Mouse (Mus musculus): ENCODE measurements around the gene Supt20. TPM values are rescaled to one million over a fixed set of nuclear protein-coding genes. Genes with fewer than 3 reads are reported as not detected.
A peak's percentile ranks its signal among the peaks of the same experiment; 100 is the strongest.
"Not testable (repeated sequence)": the region's sequence is repeated elsewhere in the genome, so short reads cannot be mapped to it uniquely, and the experiment has no call there.

Gene Supt20
- total RNA-seq, 2 experiments from 2014 or later, result 43.1 to 44.7 TPM

DNA sequence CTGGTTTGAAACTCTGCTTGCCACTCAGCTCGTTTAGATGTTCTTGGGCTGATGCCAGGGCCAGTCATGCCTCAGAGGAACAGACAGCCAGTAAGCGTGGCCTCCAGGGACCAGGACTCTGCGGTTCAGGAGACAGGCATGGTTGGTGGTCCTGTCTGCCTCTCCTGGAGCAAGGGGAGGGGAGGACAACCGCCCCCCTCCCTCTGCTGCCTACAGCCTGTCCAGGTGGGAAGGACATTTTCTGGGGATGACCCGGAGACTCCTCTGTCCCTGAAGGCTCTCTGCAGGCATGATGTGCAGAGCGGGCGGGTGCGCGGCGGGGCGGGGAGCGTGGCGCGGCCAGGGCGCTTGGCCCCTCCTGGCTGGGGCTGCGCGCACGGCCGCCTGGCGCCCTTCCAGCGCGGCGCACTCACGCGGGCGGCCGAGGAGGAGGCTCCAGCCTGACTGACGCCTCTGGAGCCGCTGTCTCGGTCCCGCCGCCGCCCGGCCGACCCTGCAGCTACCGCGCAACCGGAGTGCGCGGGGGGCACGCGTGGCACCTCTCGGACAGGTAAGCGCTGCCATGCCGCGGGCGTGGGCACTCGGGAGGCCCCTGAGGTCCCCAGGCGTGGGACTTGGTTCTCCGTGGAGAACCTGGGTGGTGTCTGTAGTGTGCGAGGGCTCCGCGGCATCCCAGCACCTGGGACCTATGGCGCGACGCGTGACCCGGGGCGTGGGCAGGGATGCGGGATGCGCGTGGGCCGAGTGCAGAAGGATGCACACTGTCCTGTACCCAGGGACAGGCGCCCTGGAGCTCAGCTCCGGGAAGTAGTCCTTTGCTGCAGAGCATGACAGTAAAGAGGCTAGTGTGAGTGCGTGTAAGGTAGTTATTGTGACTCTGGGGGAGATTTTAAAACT lies 62.8 kb downstream of the Supt20 start, which contains the start of gene Smad9:
Smad9 (plus strand) TSS at position 438 of the 897 bp plus-strand sequence.
- DNase-seq (ENCODE audit: low spot score in 2 of 2), result peak; percentile 56 to 68

DNA sequence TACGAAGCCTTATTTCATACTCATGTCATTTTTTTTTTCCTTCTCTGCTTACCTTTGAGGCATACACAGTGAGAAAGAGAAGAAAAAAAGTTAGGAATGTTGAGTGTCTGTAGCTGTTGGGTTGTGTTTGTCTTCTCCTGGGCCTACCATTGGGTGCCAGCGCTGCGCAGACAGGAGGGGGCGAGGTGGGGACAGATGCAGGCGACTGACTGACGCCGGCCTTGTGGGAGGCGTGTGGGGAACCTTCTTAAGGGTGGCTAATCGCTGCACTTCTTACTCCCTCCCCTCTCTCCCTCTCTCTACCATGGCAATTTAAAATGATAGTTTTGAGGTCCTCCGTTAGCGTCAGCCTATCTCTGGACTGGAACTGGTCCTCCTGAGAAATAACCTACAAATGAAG lies 63.5 kb downstream of the Supt20 start:
- peak; percentile 37 to 60 for DNase-seq (ENCODE audit: low spot score in 2 of 2)

DNA sequence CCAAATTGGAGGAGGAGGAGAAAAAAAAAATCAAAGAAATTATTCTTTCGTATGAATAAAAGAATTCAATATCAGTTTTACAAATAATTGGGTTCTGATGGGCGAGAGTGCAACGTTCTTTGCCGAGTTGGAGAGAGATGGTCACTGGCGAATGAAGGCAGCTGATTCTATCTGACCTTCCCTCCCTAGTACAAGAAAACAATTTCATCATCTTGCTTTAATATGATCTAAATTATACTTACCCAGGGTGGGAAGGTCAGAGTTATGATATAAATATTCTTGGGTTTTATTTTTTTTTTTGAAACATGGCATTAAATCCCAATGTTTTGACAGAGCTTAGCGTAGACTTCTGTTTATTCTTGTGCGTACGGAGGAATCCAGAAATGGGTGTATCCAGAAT lies 64.8 kb downstream of the Supt20 start:
- DNase-seq (ENCODE audit: low spot score in 2 of 2), result no peak

DNA sequence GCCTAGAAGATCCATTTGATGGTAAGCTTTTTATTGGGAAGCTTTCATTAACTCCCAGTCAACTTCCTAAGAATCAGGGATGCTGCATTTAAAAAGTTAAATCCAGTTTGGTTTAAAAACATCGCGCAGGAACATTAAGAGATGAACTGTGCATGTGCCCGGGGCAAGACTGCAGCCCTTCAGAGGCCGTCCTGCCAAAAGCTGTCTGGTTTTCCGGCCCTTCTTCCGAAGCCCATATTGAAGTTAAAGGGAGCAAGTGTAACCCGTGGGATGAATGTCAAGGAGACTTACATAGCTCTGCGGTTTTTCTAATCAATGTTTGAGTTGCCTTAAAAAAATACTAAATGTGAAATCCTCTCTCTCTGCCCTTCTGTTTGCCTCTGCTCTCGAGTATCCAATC lies 66.6 kb downstream of the Supt20 start:
- DNase-seq (ENCODE audit: low spot score in 2 of 2), result no peak

DNA sequence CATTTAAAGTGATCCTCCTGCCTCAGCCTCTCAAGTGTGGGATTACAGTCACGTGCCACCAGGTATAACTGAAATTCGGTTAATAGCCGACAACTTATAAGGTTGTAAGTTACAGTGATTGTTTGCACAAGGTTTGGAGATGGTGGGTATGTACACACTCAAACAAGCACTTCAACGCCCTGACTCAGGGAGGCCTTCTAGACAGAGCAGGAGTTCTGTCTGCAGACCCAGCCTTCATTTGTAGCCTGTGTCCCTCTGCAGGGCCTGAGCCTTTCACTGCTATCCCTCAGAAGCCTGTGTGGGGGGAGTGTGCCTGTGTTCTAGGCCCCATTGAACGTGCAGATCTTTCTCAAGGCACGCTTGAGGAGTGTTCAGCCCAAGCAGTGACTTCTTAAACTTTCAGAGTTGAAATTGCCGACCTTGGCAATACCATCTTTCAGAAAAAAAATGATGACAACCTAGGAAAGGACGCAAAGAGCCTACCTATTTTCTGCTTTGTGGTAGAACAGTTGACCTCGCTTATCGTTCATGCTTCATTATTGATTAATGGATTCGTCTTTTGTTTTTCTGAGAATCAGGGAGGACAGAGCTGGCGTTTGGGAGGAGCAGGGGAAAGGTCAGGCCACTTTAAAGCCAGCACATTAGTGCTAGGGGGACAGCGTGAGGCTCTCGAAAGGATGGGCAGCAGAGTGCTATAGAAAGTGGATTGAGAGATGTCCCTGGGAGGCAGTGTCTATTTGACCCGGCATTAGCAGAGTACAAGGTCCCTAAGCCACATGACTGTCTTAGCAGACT lies 67.9 kb downstream of the Supt20 start:
- no peak for DNase-seq (ENCODE audit: low spot score in 2 of 2)

DNA sequence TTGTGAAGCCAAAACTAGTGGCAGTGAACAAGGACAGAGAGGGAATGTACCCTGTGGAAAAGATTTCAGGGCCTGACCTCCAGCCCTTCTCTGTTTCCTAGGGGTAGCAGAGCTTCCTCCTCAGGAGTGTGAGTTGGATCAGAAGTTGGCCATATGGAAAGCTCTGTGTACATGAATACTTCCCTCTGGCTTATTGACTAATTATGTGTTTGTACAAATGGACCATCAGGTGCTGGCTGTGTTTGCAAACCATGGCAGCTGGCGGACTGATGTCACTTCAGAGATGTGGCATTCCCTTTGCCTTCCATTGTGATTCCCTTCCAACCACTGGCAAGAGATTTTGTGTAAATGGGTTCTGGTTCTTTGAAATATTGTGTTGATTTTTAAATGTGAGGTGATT lies 68.7 kb downstream of the Supt20 start:
- DNase-seq (ENCODE audit: low spot score in 2 of 2), result no peak

DNA sequence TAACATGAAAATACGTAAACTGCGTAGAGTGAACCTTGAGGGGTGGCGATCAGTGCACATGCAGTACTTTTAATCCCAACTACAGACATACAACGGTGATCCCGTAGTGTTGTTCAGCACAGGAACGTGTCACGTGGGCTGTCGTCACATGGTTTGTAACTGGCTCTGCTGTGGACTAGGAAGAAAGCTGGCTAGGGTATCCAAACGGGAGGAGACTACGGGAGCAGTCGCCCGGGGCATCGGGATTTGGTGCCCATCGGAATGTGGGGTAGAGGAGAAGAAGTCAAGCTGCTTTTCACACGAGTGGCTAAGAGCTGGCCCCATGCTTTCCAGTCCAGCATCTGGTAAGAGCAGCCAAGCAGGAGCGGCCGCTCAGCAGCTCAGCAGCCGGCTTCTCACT lies 71.8 kb downstream of the Supt20 start:
- peak; percentile 9 to 62 for DNase-seq (ENCODE audit: low spot score in 2 of 2)

DNA sequence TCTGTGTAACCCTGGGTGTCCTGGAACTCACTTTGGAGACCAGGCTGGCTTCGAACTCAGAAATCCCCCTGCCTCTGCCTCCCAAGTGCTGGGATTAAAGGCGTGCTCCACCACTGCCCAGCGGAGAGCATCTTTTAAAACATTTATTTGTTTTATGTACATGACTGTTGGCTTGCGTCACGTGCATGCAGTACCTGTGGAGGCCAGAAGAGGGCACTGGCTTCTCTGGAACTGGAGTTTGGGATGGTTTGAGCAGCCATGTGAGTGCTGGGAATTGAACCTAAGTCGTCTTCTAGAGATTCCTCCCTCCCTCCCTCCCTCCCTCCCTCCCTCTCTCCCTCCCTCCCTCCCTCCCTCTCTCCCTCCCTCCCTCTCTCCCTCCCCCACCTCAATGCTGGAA lies 72.9 kb downstream of the Supt20 start:
- DNase-seq (ENCODE audit: low spot score in 2 of 2), result not testable (repeated sequence)

DNA sequence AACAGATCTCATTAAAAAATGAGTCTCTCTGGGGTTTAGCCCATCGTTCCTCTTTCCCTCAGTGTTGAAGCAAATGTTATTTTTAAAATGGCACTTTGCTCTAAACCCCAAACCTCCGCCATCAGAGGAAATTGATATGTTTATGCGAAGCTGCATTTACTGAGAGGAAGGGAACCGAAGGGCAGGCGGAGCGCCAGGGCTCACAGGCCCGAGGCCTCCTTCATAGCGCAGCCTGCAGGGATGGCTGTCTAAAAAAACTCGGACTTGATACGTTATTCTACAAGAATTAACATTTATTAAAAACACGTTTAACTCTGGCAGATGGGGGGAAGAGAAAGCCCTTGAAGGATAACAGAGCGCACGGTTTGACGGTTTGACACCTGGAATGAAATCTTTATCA lies 73.4 kb downstream of the Supt20 start:
- DNase-seq (ENCODE audit: low spot score in 2 of 2), result no peak

DNA sequence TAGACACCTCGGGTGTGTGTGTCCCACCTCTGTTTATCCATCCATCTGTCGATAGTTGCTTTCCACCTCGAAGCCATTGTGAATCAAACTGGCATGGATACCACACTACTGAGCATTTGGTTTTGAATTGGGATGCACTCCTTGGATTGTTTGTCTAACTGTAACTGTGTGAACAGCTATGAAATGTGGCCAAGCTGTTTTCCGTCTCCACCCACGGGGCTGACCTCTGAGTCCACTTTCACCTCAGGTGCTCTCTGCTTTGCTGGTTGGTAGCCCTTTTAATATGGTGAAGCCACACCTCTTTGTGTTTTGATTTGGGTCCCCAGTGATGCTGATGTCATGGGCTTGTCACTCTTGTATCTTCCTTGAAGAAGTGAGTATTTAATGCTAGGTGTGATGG lies 74.2 kb downstream of the Supt20 start:
- DNase-seq (ENCODE audit: low spot score in 2 of 2), result no peak

DNA sequence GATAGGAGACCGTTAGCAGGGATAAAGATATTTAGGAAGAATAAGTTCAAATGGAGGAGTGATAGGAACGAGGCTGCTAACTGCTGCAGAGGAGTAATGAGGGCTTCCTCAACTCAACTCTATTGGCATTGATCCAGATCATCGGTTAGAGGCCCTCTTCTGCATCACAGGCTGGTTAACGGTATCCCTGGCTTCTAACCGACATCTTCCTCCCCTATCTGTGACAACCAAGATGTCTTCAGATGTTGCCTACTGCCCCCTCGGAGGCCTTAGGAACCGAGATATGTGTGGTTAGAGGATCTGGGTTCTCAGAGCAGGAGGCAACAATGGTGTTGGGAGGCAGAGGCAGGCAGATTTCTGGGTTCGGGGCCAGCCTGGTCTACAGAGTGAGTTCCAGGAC lies 76.0 kb downstream of the Supt20 start:
- no peak for DNase-seq (ENCODE audit: low spot score in 2 of 2)

DNA sequence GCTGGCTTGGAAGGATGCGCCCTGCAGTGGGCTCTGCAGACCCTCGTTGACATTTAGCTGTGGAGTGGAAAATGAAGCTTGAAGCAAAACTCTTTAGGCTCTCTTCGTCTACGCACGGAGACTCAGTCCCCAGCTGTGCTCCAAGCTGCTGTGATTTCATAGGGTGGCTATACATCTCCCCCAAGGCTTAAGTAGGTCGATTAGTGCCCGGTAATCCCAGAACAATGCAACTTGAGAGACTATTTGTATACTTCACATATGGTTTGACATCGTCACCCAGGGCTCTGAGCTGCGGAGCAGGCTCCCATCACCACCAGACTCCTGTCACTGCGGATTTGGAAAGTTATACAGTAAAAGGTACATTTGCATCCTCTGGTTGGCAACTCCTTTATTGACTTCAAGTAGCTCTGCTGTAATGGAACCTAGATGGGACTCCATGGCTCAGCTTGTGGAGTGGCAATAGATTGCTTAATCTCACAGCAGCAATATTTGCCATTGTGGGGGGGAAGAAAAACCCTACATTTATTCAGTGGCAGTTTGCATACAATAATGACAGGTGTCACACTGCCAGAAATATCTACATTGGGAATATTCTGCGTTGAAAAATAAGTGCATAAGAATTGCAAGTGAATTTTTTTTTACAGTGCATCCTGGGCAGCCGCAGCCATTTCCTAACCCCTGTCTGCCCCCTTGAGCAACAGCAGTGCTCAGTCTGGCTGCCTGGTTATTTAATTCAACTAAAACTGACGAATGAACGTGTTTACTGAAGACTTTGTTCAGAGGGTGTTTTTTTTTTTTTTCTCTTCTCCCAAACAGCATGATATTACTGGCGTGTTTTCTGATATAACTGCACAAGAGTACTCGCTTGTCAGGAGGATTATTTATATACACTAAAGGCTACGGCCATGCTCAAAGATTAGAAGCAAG lies 77.0 kb downstream of the Supt20 start:
- DNase-seq (ENCODE audit: low spot score in 2 of 2), result no peak

DNA sequence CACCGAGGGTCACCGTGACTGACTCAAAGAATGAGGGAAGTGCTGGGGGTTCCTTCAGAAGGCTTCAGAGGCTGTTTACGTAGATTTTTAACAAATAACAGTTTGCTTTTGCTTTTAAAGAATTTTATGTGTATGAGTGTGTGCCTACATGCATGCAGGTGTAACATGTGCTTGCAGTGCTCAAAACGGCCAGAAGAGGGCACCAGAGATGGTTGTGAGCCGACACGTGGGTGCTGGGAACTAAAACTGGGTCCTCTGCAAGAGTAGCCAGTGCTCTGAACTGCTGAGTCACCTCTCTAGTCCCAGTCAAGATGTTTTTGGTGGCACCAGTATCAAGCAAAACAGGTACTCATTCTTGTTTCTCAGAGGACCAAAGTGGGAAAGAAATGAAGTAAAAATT lies 81.0 kb downstream of the Supt20 start:
- no peak for DNase-seq (ENCODE audit: low spot score in 2 of 2)

DNA sequence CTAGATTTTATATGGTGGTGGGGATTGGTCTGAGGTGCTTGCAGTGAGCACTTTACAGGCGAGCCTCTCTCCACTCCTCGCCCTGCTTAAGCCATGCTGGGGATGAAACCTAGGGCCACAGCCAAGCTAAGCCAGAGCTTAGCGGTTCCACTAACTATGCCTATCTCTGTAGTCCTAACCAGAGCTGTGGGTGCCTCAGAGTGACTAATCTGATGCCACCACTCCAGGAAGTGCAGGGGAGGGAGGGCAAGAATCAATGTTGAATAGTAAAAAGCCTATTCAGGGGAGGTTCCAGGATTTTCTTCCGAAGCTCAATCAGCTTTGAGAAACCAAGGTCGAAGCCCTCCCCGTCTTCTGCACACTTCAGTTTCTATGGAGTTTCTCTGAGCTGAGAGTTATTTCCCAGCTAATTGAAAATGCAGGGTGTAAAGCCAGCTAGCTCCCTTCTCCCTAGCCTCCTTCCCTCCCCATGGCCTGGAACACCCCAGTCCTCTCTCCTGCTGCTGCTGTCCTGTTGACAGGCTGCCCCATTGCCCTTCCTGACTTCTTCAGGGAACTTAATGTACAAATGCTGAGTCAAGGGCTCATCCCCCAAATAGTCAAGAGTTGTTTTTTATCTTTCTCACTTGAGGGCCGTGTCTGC lies 83.5 kb downstream of the Supt20 start:
- no peak for DNase-seq (ENCODE audit: low spot score in 2 of 2)

Other genes starting within 250 kb of the Supt20 start
- not detected for gene Gm21958, start 21.5 kb downstream of the Supt20 start, total RNA-seq (2021)
- 10 to 100 TPM; 26.9 to 32.9 TPM for gene Exosc8, start 42.6 kb downstream of the Supt20 start, total RNA-seq (2021)
- gene Alg5, start 42.7 kb downstream of the Supt20 start, total RNA-seq (2021), result 10 to 100 TPM; 19.9 to 23.1 TPM
- 1 to 10 TPM; 7.4 to 8.8 TPM for gene Smad9, start 62.8 kb downstream of the Supt20 start, total RNA-seq (2021)
- gene Rfxap, start 115.0 kb downstream of the Supt20 start, total RNA-seq (2021), result 10 to 100 TPM; 52.4 to 58.8 TPM
- 10 to 100 TPM; 82.5 to 83.8 TPM for gene Sertm1, start 223.1 kb downstream of the Supt20 start, total RNA-seq (2021)

Measured in layer of hippocampus, adult 18-20 months (tissue).